Mouse (Mus musculus) ES-E14 (cell line): Measurements from ENCODE around the gene Dap. TPM values are rescaled to one million over a fixed set of nuclear protein-coding genes. Genes with fewer than 3 reads are reported as not detected.

Experiments used
- DNase-seq: peaks from one replicate; pipeline ENCODE4 v3.0.0-alpha.2; 2013; ENCODE audit warnings: low read depth, low spot score
- H3K27ac ChIP-seq: 2 replicates; pipeline ENCODE4 v1.5.1; 2012; ENCODE audit warnings: low read depth, mild to moderate bottlenecking, low read length, moderate library complexity, mixed read lengths; ENCODE audit not compliant: poor library complexity, insufficient read depth, severe bottlenecking
- H3K36me3 ChIP-seq: 2 replicates; pipeline ENCODE4 v1.6.1; 2012; ENCODE audit warnings: mild to moderate bottlenecking, low read length, moderate library complexity, mixed read lengths; ENCODE audit not compliant: control insufficient read depth, poor library complexity, insufficient read depth, severe bottlenecking
- H3K4me1 ChIP-seq, 2 experiments: fragments of 150-350 bp in 1 of 2; sonication (generic) in 1 of 2; 2 replicates each; pipeline ENCODE4 v1.6.1; 2012; ENCODE audit warnings: low read length in 2 of 2, mild to moderate bottlenecking in 1 of 2, mixed read lengths in 1 of 2; ENCODE audit not compliant: control insufficient read depth in 2 of 2, insufficient read depth in 2 of 2, poor library complexity in 1 of 2
- H3K4me3 ChIP-seq, 2 experiments: fragments of 150-350 bp in 1 of 2; sonication (generic) in 1 of 2; 2 replicates each; pipeline ENCODE4 v1.5.1; 2012; ENCODE audit warnings: low read length in 2 of 2, low read depth in 1 of 2, mild to moderate bottlenecking in 1 of 2, mixed read lengths in 1 of 2; ENCODE audit not compliant: insufficient read depth in 1 of 2, poor library complexity in 1 of 2, severe bottlenecking in 1 of 2
- H3K9ac ChIP-seq: 2 replicates; pipeline ENCODE4 v1.6.1; 2012; ENCODE audit warnings: low read depth, mild to moderate bottlenecking, low read length, mixed read lengths; ENCODE audit not compliant: poor library complexity, insufficient read depth, severe bottlenecking
- H3K9me3 ChIP-seq: fragments of 150-350 bp; sonication (generic); 2 replicates; pipeline ENCODE4 v1.6.1; 2012; ENCODE audit warnings: low read depth, mild to moderate bottlenecking, low read length; ENCODE audit not compliant: control insufficient read depth, insufficient read depth
- CHD2 ChIP-seq: IDR thresholded peaks from 2 replicates; pipeline ENCODE4 v1.6.1; 2014; ENCODE audit warnings: mild to moderate bottlenecking, low read depth, low read length, inconsistent platforms
- HCFC1 ChIP-seq: IDR thresholded peaks from 2 replicates; pipeline ENCODE4 v1.6.1; 2012; ENCODE audit warnings: low read length, inconsistent platforms, borderline replicate concordance; ENCODE audit not compliant: insufficient read depth
- MAFK ChIP-seq: IDR thresholded peaks from 2 replicates; pipeline ENCODE4 v1.6.1; 2014; ENCODE audit warnings: mild to moderate bottlenecking, low read depth, low read length, inconsistent platforms; ENCODE audit not compliant: insufficient read depth
- ZC3H11A ChIP-seq: IDR thresholded peaks from 2 replicates; pipeline ENCODE4 v1.6.1; 2012; ENCODE audit warnings: low read depth, mild to moderate bottlenecking, inconsistent platforms, low read length, borderline replicate concordance
- ZNF384 ChIP-seq: IDR thresholded peaks from 2 replicates; pipeline ENCODE4 v1.6.1; 2012; ENCODE audit warnings: low read depth, low read length, inconsistent platforms
- in situ Hi-C, 2 experiments: fragments of 600-800 bp; cut with MboI; formaldehyde crosslinking; loops; one replicate each; pipeline ENCODE4 v1.15.1; 2025; ENCODE audit warnings: low sequenced_read_pairs in 2 of 2, inconsistent platforms in 1 of 2; ENCODE audit not compliant: unreplicated experiment in 2 of 2
- total RNA-seq: library from RNA; depleted of rRNA; stranded (reverse); fragments of 300-350 nt; gene quantifications from 2 replicates; pipeline ENCODE4 v1.2.3, GENCODE M21; 2012

Dap gene
- total RNA-seq, 1 experiment = 4.1 TPM

- no peak overlapping the region for H3K27ac ChIP-seq
- no peak overlapping the region for H3K4me3 ChIP-seq
- no peak overlapping the region for H3K9ac ChIP-seq
- H3K36me3 ChIP-seq = no peaks in the 10 kb centered on the region
- no peak for DNase-seq
- no peaks in the 10 kb centered on the region for H3K9me3 ChIP-seq
- in situ Hi-C loops = no loop called here
- TF ChIP-seq HCFC1 (no peak), ZNF384 (no peak), CHD2 (no peak), ZC3H11A (no peak), MAFK (no peak)
- no peaks in the 10 kb centered on the region for H3K4me1 ChIP-seq
Measured at GRCm38 (mm10) chr15:31284142-31284541, 60.0 kb downstream of the Dap start.

GRCm38 (mm10) chr15:31284922-31285631 lies 61.0 kb downstream of the Dap start:
- in situ Hi-C loops = no loop called here
- DNase-seq = no peak

GRCm38 (mm10) chr15:31285695-31286094 lies 61.6 kb downstream of the Dap start:
- DNase-seq = no peak
- no peaks in the 10 kb centered on the region for H3K9me3 ChIP-seq
- in situ Hi-C loops = no loop called here
- H3K4me1 ChIP-seq = no peaks in the 10 kb centered on the region
- H3K27ac ChIP-seq = no peak overlapping the region
- no peak overlapping the region for H3K4me3 ChIP-seq
- TF ChIP-seq HCFC1 (no peak), CHD2 (no peak), MAFK (no peak), ZNF384 (no peak), ZC3H11A (no peak)
- H3K9ac ChIP-seq = no peak overlapping the region
- no peaks in the 10 kb centered on the region for H3K36me3 ChIP-seq

More at GRCm38 (mm10) chr15:31284922-31285631, 61.0 kb downstream of the Dap start:
- no peak for TF ChIP-seq MAFK
- no peak for TF ChIP-seq CHD2
- TF ChIP-seq ZNF384 = no peak
- TF ChIP-seq ZC3H11A = no peak
- no peak for TF ChIP-seq HCFC1
- Histone ChIP-seq H3K4me3 (no peak overlapping the region), H3K9me3 (no peaks in the 10 kb centered on the region), H3K27ac (no peak overlapping the region), H3K4me1 (no peaks in the 10 kb centered on the region), H3K9ac (no peak overlapping the region), H3K36me3 (no peaks in the 10 kb centered on the region)

GRCm38 (mm10) chr15:31292627-31293026 lies 68.5 kb downstream of the Dap start:
- peaks cover 0 to 7% of the 10 kb centered on the region in 2 experiments; a peak in 2 of 4 replicates for H3K4me1 ChIP-seq
- no peak overlapping the region for H3K27ac ChIP-seq
- no peaks in the 10 kb centered on the region for H3K36me3 ChIP-seq
- no peak for DNase-seq
- H3K9ac ChIP-seq = no peak overlapping the region
- no peak overlapping the region for H3K4me3 ChIP-seq
- in situ Hi-C loops = no loop called here
- H3K9me3 ChIP-seq = no peaks in the 10 kb centered on the region
- TF ChIP-seq HCFC1 (no peak), ZNF384 (no peak), MAFK (no peak), ZC3H11A (no peak), CHD2 (no peak)
